Mouse (Mus musculus) heart, adult 18-20 months (tissue): ENCODE measurements around the gene Bbs2. TPM values are rescaled to one million over a fixed set of nuclear protein-coding genes. Genes with fewer than 3 reads are reported as not detected.

Experiments used
- DNase-seq, 2 experiments: peaks; one replicate each; pipeline ENCODE4 v3.0.0; 2021 to 2022; ENCODE audit warnings: mixed read lengths in 1 of 2
- total RNA-seq, 2 experiments: library from RNA; stranded (reverse); gene quantifications; 2 replicates each; pipeline ENCODE4 v1.2.3; 2021

The Bbs2 gene
- total RNA-seq, 2 experiments from 2014 or later: 7.6 to 10.1 TPM

DNA sequence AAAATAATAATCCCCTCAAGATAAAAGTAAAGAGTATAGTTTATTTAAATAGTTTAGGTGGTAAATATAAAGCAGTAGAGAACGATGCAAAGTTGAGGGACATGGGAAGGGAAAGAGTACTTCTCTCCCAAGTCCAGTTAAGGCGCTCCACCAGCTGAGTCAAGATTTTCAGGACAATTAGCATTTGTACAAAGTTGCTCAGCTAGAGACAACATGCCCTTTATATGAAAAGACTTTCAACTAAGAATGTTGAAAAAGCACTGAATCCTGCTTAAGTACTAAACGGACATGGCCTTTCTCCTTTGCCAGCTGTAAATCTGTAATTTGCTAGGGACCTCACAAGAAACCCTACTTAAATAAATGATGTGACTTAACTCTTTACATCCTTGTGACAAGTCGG, 268 bp upstream of the Bbs2 start:
- DNase-seq: no peak

DNA sequence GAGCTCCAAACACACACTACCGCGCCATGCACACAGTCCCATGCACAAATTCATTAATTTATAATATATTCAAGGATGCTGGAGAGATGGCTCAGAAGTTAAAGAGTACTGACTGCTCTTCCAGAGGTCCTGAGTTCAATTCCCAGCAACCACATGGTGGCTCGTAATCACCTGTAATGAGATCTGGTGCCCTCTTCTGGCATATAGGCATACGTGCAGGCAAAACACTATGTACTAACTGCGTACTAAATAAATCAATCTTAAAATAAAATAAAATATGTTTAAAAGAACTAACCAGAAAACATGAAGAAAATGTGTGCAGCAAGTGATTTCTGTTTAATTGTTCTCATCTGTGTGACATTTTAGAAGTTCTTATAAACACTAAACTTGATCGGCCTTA, 4.4 kb downstream of the Bbs2 start:
- DNase-seq: no peak

DNA sequence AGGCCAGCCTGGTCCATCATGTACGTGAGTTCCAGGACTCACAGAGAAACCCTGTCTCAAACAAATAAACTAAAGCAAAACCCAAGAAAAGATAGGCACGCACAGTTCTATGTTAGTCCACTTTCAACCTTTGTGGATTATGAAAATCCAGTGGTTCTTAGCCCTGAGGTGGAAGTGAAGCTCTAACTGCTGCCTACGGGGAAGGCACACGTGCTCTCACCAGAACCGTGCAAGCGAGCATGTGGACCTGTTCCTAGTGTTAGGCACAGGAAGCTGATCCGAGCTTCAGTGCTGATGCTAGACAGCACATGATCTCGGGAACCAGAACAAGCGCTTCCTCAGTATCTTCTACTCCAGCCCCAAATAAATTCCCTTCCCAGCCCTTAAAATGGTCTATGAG, 5.9 kb downstream of the Bbs2 start:
- no peak for DNase-seq

DNA sequence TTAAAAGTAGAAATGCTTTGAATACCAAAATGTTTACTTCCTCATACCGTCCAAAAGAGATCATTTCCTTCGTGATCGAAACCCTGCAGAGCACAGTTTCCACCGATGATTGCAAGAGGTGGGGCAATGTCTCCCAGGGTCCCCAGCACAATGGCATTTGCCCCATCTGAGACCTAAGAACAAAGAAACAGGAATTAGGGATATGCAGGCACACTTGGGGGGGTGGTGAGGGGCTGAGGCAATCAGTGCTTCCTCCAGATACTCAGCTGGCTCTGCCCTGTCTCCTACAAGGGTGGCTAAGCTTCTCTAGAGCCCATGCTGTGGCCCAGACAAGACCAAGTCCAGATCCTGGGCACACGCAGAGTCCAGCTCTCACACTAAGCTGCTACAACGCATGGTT, 9.0 kb downstream of the Bbs2 start:
- DNase-seq: no peak

DNA sequence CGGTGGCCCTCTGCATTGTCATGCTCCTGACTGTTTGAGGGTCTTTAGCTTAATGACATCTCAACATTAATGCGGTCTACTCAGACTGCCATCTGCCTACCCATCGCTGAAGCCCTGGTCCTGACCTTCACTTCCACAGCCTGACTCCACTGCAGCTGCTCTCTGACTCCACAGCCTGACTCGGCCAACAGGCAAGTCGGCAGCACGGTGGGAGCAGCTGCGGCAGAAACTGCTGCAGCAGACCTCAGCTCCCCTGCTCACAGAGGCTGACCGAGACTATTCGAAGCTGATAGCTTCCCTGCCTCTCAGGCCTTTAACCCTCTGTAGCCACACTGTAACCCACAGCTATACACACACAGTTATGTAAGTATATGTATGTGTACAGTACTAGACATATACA, 10.8 kb downstream of the Bbs2 start:
- DNase-seq: no peak

DNA sequence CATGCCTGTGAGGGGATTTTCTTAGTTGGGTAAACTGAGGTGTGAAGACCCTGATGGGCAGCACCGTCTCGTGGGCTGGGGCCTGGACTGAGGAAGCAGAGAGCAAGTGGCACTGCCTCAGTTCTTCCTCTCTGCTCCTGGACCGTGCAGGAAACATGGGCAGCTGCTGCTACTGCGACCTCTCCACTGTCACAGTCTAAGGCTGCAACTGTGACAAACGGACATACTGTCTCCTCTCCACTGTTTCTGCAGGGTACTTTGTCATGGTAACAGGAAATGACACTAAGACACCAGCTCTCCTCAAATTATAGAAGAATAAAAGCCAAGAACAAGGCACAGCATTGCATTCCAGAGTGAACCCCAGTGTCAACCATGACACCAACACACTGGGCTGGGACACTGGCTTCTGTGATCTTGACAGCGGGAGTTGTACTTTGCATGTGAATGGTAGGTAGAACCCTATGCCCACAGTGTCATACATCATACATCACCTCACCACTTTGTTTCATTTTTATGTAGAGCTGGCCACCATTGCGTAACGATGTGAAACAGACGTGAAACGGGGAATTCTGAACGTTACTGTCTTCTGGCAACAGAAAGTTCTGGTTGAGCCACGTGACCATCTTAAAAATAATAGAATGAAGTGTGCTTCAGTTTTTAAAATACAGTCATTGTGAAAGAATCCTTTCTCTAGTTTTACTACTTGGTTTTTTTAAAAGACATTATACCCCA, 22.1 kb downstream of the Bbs2 start:
- no peak for DNase-seq

DNA sequence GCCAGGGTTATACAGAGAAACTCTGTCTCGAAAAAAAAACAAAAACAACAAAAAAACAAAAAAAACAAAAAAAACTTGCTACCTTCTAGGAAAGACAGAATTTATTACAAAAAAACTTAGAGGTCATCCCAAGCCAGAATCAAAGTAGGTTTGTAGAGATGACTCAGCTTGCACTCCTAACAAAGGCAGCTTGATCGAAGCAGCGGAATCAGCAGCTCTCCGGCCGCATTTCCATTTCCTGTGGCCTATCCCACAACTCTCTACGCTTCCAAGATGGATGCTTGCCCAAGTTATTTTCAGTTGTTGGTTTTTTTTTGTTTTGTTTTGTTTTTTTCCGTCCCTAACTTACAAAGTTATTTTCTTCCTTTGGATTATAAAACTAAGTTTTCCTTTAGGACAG, 29.9 kb downstream of the Bbs2 start:
- peak in 1 of 2 experiments; percentile 11 for DNase-seq

DNA sequence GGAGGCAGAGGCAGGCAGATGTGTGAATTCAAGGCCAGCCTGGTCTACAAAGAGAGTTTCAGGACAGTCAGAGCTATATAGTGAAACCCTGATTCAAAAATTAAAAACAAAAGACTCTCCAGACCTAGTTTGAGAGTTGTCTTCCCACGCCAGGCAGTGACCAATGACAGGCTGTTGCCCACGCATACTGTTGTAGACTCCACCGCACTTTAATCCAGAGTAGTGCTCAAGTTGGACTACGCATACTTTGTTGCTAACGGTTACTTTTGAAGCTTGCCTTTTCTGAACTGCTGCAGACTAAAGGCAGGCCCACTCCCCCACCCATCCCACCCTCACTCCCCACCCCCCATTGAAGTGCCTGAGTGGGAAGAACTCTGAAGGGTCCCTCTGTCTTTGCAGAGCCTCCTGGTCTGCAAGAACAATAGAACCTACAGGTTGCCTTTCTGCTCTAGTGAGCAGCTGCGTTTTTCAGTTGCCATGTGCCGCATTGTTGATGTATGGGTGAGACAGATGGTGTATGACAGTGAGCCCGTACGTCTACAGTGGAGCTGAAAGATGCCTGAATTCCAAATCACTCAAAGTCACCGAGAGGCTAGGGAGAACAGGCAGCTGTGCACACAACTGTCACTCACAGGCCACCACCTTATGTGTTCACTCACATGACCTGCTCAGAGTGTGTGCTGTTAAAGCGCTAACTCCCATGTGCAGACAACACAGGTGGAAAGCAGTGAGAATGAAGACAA, 32.4 kb downstream of the Bbs2 start:
- DNase-seq: no peak

DNA sequence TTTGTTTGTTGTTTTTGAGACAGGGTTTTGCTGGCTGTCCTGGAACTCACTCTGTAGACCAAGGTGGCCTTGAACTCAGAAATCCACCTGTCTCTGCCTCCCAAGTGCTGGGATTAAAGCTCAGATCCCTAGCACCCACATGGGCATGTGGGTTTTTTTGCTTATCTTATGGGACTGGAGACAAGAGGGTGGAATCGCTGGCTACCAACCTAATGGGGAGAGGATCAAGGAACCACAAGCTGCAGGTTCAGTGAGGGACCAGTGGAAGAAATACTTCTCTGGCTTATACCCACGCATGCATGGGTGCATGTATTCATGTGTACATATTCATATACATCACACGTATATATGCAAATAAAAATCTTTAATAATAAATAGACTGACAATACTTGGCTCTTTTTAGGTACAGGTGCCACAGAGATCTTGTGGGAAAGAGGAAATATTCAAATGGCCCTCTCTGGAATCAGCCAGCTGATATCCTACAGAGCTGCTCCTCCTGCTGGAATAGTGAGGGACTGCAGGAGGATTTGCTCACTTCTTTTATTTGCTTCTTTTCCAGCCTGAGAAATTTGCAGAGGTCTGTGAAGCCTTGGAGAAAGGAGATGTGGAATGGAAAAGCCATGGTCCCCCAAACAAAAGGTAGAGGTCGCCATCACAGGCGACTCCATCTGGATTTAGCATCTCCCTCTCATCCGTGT, 41.4 kb downstream of the Bbs2 start:
- DNase-seq: peak; percentile 24 to 75

DNA sequence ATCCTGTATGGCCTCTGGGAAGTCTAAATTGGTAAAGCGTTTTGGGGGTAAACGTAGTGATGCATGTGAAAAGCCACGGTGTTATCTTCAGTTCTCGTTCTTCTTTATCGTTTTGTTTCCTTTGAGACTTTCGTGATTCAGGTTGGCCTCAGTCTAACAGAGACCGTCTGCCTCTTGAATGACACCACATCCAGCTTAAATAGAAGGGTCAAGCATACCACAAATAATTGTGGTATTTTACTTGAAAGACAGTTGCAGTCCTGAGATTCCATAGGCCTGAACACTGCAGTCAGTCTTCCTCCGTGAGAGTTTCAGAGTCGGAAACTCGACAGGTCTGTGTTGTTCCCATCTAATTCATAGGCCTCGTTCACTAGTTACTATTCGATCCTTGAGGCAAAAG, 46.0 kb downstream of the Bbs2 start:
- DNase-seq: no peak

DNA sequence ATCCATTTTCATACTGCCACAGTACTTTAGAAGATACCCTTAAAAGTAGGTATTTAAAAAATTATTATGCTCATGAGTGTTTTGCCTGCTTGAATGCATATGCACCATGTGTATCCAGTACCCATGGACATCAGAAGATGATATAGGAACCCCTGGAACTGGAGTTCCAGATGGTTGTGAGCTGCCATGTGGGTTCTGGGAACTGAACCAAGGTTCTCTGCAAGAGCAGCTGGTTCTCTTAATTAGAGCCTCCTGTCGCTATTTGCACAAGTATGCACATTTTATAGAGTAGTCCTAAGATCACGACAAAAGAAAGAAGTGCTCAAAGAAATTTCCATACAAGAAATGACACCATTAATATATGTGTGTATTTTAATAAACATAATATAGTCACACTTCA, 50.9 kb downstream of the Bbs2 start:
- no peak for DNase-seq

DNA sequence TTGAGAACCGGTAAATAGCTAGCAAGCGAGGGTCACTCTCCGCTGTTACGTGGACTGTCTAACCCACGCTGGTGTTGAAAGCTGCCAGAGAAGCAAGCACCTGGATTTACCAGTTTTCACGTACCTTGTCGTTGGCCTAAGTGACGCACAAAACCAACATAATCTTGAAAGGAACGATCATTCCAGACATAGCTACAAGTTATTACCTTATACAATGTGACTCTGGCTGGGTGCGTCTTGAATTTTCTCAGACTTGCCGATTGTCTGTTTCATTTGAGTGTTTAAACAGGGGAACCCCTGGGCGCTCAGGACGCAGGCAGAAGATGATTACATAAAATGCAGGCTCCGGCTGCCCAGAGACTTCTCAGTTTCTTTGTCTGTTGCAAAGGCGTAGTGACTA, 60.9 kb downstream of the Bbs2 start:
- peak in 1 of 2 experiments; percentile 14 for DNase-seq

DNA sequence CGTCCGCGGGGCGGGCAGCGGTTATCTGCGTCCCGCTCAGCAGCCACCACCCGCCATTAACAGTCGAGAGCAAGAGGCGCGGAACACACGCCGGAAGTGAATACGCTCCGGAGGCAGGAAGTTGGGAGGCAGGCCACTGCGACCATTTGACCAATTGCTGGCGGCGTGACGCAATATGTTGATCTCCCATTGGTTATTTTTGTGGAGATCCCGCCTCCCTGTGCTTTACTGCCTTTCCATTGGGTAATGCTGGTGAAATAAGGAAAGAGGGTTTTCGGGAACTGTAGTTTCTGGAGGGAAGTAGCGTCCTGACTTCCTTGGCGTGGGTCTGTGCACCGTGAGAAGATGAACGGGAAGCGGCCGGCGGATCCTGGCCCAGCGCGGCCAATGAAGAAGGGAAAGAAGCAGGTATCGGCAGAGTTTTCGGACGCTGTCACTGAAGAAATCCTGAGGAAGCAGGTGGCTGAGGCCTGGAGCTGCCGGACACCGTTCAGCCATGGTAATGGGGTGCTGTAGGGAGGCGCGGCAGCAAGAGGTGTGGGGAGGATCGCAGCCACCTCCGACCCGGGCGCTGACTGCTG, 61.7 kb downstream of the Bbs2 start, which contains the start of the genes Nudt21 and Ogfod1:
Gene Nudt21, minus strand, starts transcription at position 88 of the 581 bp plus-strand sequence.
Gene Ogfod1, plus strand, starts transcription at position 255 of the 581 bp plus-strand sequence.
- peak; percentile 97 for DNase-seq

DNA sequence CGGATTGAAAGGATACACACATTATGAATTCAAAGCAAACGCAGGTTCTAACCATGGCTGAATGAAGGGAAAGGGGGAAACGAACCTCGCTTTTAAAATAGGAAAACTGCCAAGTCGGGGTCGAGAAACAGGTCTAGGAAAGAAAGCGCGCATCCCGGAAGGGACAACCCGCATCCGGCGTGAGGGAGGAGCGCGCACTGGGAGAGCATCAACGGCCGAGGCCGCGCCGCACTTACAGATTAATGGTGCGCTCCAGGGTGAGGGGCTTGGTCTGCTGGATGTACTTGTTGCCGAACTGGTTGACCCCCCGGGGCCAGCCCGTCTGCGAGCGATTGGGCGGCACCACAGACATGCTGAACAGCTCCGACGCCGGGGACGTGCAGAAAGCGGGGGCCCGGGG, 62.2 kb downstream of the Bbs2 start:
- peak; percentile 53 to 58 for DNase-seq

DNA sequence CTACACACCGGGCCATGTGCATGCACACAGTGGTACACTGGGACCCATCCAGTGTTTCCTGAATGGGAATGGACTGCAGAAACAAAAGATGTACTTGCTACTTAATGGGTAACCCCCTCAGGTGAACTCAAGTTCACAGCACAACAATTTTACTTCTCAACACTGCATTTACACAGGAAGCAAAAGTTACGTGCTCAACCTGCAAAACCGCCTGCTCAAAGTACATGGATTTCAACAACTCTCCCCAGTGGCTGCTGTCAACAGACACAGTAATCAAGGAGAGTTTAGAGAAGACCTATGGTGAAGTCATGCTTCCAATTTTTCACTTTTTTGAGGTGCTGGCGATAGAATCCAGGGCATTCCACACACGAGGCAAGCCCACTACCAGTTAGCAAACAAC, 63.5 kb downstream of the Bbs2 start:
- no peak for DNase-seq

DNA sequence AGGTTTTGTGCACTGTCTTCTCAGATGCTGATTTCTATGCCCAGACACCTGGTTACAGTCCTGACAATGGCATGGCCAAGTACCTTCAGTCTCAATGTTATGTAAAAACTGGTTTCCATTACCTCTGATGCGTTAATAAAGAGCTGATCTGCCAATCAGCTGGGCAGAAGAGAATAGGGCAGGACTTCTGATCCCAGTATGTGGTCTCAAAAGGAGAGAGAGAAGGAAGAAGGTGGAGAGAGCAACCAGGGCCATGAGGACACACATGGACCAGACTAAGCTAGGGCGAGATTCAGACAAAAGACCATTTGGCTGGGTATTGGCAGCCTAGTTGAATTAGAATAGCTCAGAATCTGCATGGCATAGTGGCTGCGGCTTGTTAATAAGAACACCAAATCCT, 65.1 kb downstream of the Bbs2 start:
- DNase-seq: no peak

DNA sequence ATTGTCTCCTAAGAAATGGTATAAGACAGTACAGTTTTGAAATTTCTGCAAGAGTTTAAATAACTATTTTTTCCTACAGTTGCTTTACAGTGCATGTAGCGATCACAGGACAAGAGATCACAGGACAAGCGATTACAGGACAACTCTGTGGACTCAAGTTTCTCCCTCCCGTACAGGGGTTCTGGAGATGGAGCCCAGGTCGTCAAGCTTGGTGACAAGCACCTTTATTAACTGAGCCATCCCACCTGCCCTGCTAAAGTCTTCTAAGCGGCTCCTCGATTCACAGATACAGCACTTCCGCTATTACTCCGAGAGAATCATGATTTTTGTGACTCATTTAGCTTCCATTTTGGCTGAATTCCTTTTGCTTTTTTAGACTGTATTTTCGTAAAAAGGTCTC, 69.0 kb downstream of the Bbs2 start:
- no peak for DNase-seq

DNA sequence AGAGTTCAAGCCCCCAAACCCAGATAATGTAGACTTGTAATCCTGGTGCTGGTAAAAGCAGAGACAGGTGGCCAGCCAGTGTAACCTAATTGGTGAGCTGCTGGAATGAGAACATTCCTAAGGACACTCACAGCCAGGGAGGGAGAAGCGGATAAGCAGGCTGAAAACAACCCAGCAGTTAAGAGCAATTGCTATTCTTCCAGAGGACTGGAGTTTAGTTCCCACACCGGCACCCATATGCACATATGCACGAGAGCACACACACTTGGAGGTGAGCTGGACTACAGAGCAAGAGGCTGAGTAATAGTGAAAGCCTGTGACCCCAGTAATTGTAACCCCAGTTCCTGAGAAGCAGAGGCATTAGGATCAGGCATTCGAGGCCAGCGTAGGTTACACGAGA, 74.8 kb downstream of the Bbs2 start:
- DNase-seq: no peak
